Mouse (Mus musculus) bone marrow, adult 2 months (tissue): ENCODE measurements around the gene Espl1.

Experiments used
- CTCF ChIP-seq: fragments of 200-500 bp; IDR thresholded peaks from 2 replicates; pipeline ENCODE4 v1.5.1; 2011; ENCODE audit warnings: low read length, control low read depth; ENCODE audit not compliant: control insufficient read depth, insufficient read depth
- POLR2A ChIP-seq: fragments of 200-500 bp; IDR thresholded peaks from 2 replicates; pipeline ENCODE4 v1.6.1; 2011; ENCODE audit warnings: low read depth, mild to moderate bottlenecking, control low read depth, low read length, borderline replicate concordance; ENCODE audit not compliant: control insufficient read depth

GRCm38 (mm10) chr15:102258076-102258470 lies 38.0 kb upstream of the Espl1 start:
- TF ChIP-seq CTCF (no peak), POLR2A (no peak)
